Mouse (Mus musculus) kidney, adult 11 months (tissue): ENCODE data around the gene Selenon.

ENCODE experiments used
- DNase-seq: peaks from one replicate; pipeline ENCODE4 v3.0.0; 2022

The Selenon gene

GRCm38 (mm10) chr4:134551494-134552316 lies at the start of gene Selenon:
Gene Selenon, minus strand, starts transcription at chr4:134552166.
- DNase-seq, result peak; percentile 30

GRCm38 (mm10) chr4:134601404-134601803 lies 49.4 kb upstream of the Selenon start:
- peak; percentile 32 for DNase-seq

GRCm38 (mm10) chr4:134600777-134601176 lies 48.8 kb upstream of the Selenon start:
- no peak for DNase-seq

- no peak for DNase-seq
Observed at GRCm38 (mm10) chr4:134600060-134600459, 48.1 kb upstream of the Selenon start.

- DNase-seq, result no peak
Observed at GRCm38 (mm10) chr4:134596816-134597692, 45.1 kb upstream of the Selenon start.

- DNase-seq, result no peak
Observed at GRCm38 (mm10) chr4:134594731-134595439, 42.9 kb upstream of the Selenon start.

- no peak for DNase-seq
Observed at GRCm38 (mm10) chr4:134592442-134592841, 40.5 kb upstream of the Selenon start.

GRCm38 (mm10) chr4:134591506-134592061 lies 39.6 kb upstream of the Selenon start:
- DNase-seq, result peak; percentile 90

- no peak for DNase-seq
Observed at GRCm38 (mm10) chr4:134590227-134590926, 38.4 kb upstream of the Selenon start.

GRCm38 (mm10) chr4:134589786-134590185 lies 37.8 kb upstream of the Selenon start:
- DNase-seq, result no peak

GRCm38 (mm10) chr4:134588951-134589350 lies 37.0 kb upstream of the Selenon start:
- no peak for DNase-seq

- no peak for DNase-seq
Observed at GRCm38 (mm10) chr4:134588287-134588686, 36.3 kb upstream of the Selenon start.

GRCm38 (mm10) chr4:134587636-134588197 lies 35.8 kb upstream of the Selenon start:
- DNase-seq, result no peak

GRCm38 (mm10) chr4:134586631-134587030 lies 34.7 kb upstream of the Selenon start:
- no peak for DNase-seq

GRCm38 (mm10) chr4:134586126-134586525 lies 34.2 kb upstream of the Selenon start:
- DNase-seq, result no peak

GRCm38 (mm10) chr4:134583513-134583912 lies 31.5 kb upstream of the Selenon start:
- DNase-seq, result no peak

- DNase-seq, result no peak
Observed at GRCm38 (mm10) chr4:134581365-134581764, 29.4 kb upstream of the Selenon start.

- DNase-seq, result no peak
Observed at GRCm38 (mm10) chr4:134580351-134581148, 28.6 kb upstream of the Selenon start.

GRCm38 (mm10) chr4:134579620-134580019 lies 27.7 kb upstream of the Selenon start:
- DNase-seq, result no peak

- DNase-seq, result no peak
Observed at GRCm38 (mm10) chr4:134579212-134579611, 27.2 kb upstream of the Selenon start.

- no peak for DNase-seq
Observed at GRCm38 (mm10) chr4:134578407-134578806, 26.4 kb upstream of the Selenon start.
